Mouse (Mus musculus) neural tube, embryonic 11.5 days (tissue): ENCODE data around the gene Olfr1466. TPM values are rescaled to one million over a fixed set of nuclear protein-coding genes. Genes with fewer than 3 reads are reported as not detected.

Experiments
- ATAC-seq: fragments of 200-750 bp; cut with Nextera tagmentation; 2 replicates; pipeline ENCODE4 v1.8.0; 2017; ENCODE audit warnings: moderate number of reproducible peaks, mild to moderate bottlenecking, moderate TSS enrichment, moderate library complexity; ENCODE audit not compliant: insufficient read depth, low FRiP score, low TSS enrichment
- DNase-seq: peaks from one replicate; pipeline ENCODE4 v3.0.0-alpha.2; 2015; ENCODE audit warnings: low spot score
- H3K27ac ChIP-seq: fragments of 300-500 bp; sonication (generic); 2 replicates; pipeline ENCODE4 v1.5.1; 2014; ENCODE audit warnings: low read depth, mild to moderate bottlenecking, low read length
- H3K27me3 ChIP-seq: fragments of 300-500 bp; sonication (generic); 2 replicates; pipeline ENCODE4 v1.6.1; 2014; ENCODE audit warnings: mild to moderate bottlenecking, low read length, mixed read lengths; ENCODE audit not compliant: control insufficient read depth, insufficient read depth
- H3K36me3 ChIP-seq: fragments of 300-500 bp; sonication (generic); 2 replicates; pipeline ENCODE4 v1.6.1; 2014; ENCODE audit warnings: mild to moderate bottlenecking, low read length, moderate library complexity, mixed read lengths; ENCODE audit not compliant: control insufficient read depth, insufficient read depth
- H3K4me1 ChIP-seq: fragments of 300-500 bp; sonication (generic); 2 replicates; pipeline ENCODE4 v1.6.1; 2014; ENCODE audit warnings: low read length, mixed read lengths; ENCODE audit not compliant: control insufficient read depth, insufficient read depth
- H3K4me2 ChIP-seq: fragments of 300-500 bp; sonication (generic); 2 replicates; pipeline ENCODE4 v1.6.1; 2014; ENCODE audit warnings: low read depth, mild to moderate bottlenecking, moderate library complexity
- H3K4me3 ChIP-seq: fragments of 300-500 bp; sonication (generic); 2 replicates; pipeline ENCODE4 v1.5.1; 2014; ENCODE audit warnings: low read depth, low read length
- H3K9ac ChIP-seq: fragments of 300-500 bp; sonication (generic); 2 replicates; pipeline ENCODE4 v1.6.1; 2014; ENCODE audit warnings: mild to moderate bottlenecking, low read length
- H3K9me3 ChIP-seq: fragments of 300-500 bp; sonication (generic); 2 replicates; pipeline ENCODE4 v1.6.1; 2016; ENCODE audit warnings: low read length; ENCODE audit not compliant: control insufficient read depth
- WGBS: fragments of 180-500 bp; shearing (Covaris S2); extraction: QIAGEN DNeasy Blood & Tissue Kit; methylation state at CpG from one replicate; pipeline ENCODE4 v1.1.7; 2014; 5-methylcytosine and 5-hydroxymethylcytosine counted together
- polyA plus RNA-seq: library from polyadenylated mRNA; unstranded; fragments of >200 nt; fragmentation: Nextera tagmentation; extraction: Ambion mirVana; gene quantifications from 2 replicates; pipeline ENCODE4 v1.2.1, GENCODE M21; 2014

The Olfr1466 gene
- polyA plus RNA-seq = not detected in 2 replicates

DNA sequence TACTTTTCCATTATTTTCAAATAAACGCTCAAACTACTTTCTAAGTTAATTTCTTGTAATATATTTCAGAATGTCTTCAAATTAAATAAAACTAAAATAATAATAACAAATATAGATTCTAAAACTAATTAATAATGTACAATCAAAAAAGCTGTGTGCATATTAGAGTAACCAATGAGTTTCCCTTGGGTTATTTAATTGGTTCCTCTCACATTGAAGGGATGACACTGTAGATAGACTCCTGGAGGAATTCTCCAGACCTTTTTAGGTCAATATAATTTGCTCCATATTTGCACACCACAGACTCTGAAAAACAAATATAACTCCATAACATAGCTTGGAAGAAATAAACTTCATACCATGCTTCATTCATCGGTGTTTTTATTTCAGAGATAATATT lies at the start of gene Olfr1466:
Gene Olfr1466, plus strand, starts transcription at position 301 of the 400 bp plus-strand sequence.
- WGBS = 97% methylated on average over 2 of the region's 2 CpGs
- Histone ChIP-seq H3K9me3 (0 out of 2 replicates have a peak, but pooled peaks cover 2% of the 10 kb centered on the region), H3K4me2 (no peak within 1 kb of the TSS), H3K27ac (no peak within 1 kb of the TSS), H3K36me3 (no peaks in the 10 kb centered on the region), H3K9ac (no peak within 1 kb of the TSS), H3K4me1 (no peaks in the 10 kb centered on the region), H3K27me3 (no peaks in the 10 kb centered on the region), H3K4me3 (no peak within 1 kb of the TSS)
- no peak for DNase-seq
- no peak for ATAC-seq

- no peak for DNase-seq
- Histone ChIP-seq H3K9me3 (no peaks in the 10 kb centered on the region), H3K4me3 (no peak within 1 kb of the TSS), H3K4me1 (no peaks in the 10 kb centered on the region), H3K4me2 (no peak within 1 kb of the TSS), H3K36me3 (no peaks in the 10 kb centered on the region), H3K27ac (no peak within 1 kb of the TSS), H3K27me3 (no peaks in the 10 kb centered on the region), H3K9ac (no peak within 1 kb of the TSS)
- no peak for ATAC-seq
Observed at GRCm38 (mm10) chr19:13315441-13315840, 23.2 kb upstream of the Olfr1466 start, which contains the start of gene Olfr1465. Olfr1465 (minus strand) TSS chr19:13315541.

GRCm38 (mm10) chr19:13361936-13362335 lies 23.3 kb downstream of the Olfr1466 start, which contains the start of gene Olfr1467:
Olfr1467 (plus strand) TSS chr19:13362236.
- no peak for ATAC-seq
- 76% methylated on average over 2 of the region's 2 CpGs for WGBS

More at GRCm38 (mm10) chr19:13361936-13362335, 23.3 kb downstream of the Olfr1466 start, which contains the start of gene Olfr1467:
- H3K9ac ChIP-seq = no peak within 1 kb of the TSS
- no peaks in the 10 kb centered on the region for H3K36me3 ChIP-seq
- H3K4me3 ChIP-seq = no peak within 1 kb of the TSS
- no peak within 1 kb of the TSS for H3K27ac ChIP-seq
- no peaks in the 10 kb centered on the region for H3K4me1 ChIP-seq
- no peak for DNase-seq
- 0 out of 2 replicates have a peak, but pooled peaks cover 5% of the 10 kb centered on the region for H3K9me3 ChIP-seq
- no peaks in the 10 kb centered on the region for H3K27me3 ChIP-seq
- no peak within 1 kb of the TSS for H3K4me2 ChIP-seq

Other genes with a start within 250 kb of the Olfr1466 start
- gene Olfr1457, start 241.0 kb upstream of the Olfr1466 start, polyA plus RNA-seq = not detected in 2 replicates
- not detected in 2 replicates for gene Olfr1458, start 232.1 kb upstream of the Olfr1466 start, polyA plus RNA-seq
- gene Olfr1459, start 189.3 kb upstream of the Olfr1466 start, polyA plus RNA-seq = not detected in 2 replicates
- gene Olfr1461, start 175.9 kb upstream of the Olfr1466 start, polyA plus RNA-seq = not detected in 2 replicates
- not detected in 2 replicates for gene Olfr1462, start 153.1 kb upstream of the Olfr1466 start, polyA plus RNA-seq
- not detected in 2 replicates for gene Olfr1463, start 107.5 kb upstream of the Olfr1466 start, polyA plus RNA-seq
- gene Olfr1465, start 23.3 kb upstream of the Olfr1466 start, polyA plus RNA-seq = not detected in 2 replicates
- gene Olfr1467, start 23.4 kb downstream of the Olfr1466 start, polyA plus RNA-seq = not detected in 2 replicates
- gene Olfr1469, start 69.0 kb downstream of the Olfr1466 start, polyA plus RNA-seq = not detected in 2 replicates
- gene Olfr1471, start 104.5 kb downstream of the Olfr1466 start, polyA plus RNA-seq = not detected in 2 replicates
- not detected in 2 replicates for gene Olfr1472, start 117.2 kb downstream of the Olfr1466 start, polyA plus RNA-seq
- gene Olfr1474, start 130.7 kb downstream of the Olfr1466 start, polyA plus RNA-seq = not detected in 2 replicates
- not detected in 2 replicates for gene Olfr1475, start 141.3 kb downstream of the Olfr1466 start, polyA plus RNA-seq
- not detected in 2 replicates for gene Olfr1477, start 161.7 kb downstream of the Olfr1466 start, polyA plus RNA-seq
- gene Olfr1480, start 189.1 kb downstream of the Olfr1466 start, polyA plus RNA-seq = not detected in 2 replicates
- not detected in 2 replicates for gene Olfr1484, start 244.6 kb downstream of the Olfr1466 start, polyA plus RNA-seq